Mouse (Mus musculus) left cerebral cortex, adult 11 months (tissue): Measurements from ENCODE around the gene Snd1.

Experiments used
- DNase-seq: peaks from one replicate; pipeline ENCODE4 v3.0.0; 2022; ENCODE audit warnings: low spot score

The Snd1 gene

GRCm38 (mm10) chr6:28546943-28547342 is 72.0 kb downstream of the Snd1 start:
- DNase-seq = no peak

DNA sequence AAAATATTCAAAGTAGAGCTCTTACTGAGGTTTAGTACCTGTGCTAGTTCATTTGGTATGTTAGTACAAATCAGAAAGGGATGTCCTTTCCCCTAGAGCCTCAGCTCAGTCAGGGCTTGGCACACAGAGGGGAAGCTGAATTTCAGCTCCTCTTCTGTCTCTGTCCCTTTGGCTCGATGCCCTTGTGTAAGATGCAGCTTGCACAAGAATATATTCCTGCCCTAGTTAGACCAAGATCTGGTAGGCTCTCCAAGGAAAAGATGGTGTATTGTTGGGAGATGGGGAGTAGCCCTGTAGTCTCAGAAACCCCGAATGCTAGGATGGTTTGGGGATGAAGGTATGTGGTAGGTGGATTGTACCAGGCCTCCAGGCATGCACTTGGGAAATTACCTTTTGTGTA is 74.4 kb downstream of the Snd1 start:
- no peak for DNase-seq

DNA sequence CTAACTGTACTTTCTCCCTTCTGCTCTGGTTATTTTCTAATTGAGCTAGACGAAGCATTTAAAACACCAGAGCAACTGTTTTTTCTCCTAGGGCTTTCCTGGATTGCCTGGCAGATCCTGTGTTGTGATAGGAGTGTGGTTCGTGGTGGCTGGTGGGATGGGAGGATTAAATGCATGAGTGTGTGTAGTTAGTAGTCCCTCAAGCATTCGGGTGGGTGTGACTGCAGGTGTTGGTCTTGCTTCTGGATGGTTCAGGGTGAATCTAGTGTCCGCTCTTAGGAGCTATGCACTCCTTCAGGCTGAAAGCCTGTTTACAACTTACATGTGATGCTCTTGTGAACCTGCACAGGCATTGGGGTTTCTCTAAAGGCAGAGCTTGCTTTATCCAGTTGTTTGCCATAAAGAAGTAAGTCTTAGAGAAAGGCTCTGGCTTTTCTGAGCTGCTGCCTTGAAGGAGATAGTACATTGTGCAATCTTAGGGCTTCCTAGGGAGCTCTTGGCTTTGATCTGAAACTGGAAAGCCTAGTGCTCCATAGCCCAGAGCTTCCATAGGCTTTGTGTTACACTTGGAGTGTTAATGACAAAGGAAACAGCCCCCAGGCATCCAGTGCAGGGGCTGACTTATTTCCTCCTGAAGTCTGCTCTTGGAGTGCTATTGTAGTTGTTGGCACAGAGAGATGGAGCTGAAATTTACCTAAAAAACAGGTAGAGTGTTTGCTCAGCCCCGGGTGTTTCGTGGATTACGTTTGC is 75.5 kb downstream of the Snd1 start:
- no peak for DNase-seq

GRCm38 (mm10) chr6:28554470-28554869 is 79.5 kb downstream of the Snd1 start:
- DNase-seq = peak; percentile 40

GRCm38 (mm10) chr6:28555002-28555401 is 80.1 kb downstream of the Snd1 start:
- DNase-seq = peak; percentile 28

DNA sequence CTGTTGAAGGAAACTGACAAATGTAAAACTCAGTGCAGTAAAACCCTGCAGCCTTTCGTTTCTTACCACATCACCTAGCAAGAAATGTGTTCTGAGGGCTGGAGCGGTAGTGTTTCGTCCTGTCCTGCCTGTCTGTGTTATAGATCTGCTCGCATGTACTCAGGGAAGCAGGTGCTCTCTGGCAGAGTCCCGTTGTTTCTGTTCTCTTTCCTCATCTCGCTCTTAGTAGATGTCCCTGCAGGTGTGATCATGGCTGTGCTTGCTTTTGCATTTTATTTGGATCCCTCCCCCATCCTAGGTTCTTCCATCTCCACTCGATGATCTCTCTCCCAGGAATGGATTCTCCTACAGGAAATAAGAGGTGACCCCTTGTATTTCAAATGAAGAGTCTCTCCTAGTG is 80.5 kb downstream of the Snd1 start:
- DNase-seq = no peak

- DNase-seq = no peak
Measured at GRCm38 (mm10) chr6:28557728-28558127, 82.8 kb downstream of the Snd1 start.

DNA sequence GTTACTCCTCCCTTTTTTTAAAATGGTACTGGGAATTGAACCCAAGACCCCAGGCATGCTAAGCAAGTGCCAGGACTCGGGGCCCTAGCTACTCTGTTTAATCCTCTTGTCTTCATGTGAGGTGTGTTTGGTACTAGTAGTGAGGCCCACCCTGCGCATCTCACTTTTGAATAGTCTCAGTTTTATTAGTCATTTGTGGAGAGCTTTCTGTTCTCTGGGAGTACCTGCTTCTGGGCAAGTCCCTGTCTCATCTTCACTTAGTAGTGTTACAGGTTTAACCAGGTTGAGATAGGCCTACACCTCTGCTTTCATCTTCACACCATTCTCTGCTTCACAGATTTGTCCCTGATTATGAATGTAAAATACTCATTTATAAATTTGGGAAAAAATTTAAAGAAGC is 84.5 kb downstream of the Snd1 start:
- DNase-seq = no peak

DNA sequence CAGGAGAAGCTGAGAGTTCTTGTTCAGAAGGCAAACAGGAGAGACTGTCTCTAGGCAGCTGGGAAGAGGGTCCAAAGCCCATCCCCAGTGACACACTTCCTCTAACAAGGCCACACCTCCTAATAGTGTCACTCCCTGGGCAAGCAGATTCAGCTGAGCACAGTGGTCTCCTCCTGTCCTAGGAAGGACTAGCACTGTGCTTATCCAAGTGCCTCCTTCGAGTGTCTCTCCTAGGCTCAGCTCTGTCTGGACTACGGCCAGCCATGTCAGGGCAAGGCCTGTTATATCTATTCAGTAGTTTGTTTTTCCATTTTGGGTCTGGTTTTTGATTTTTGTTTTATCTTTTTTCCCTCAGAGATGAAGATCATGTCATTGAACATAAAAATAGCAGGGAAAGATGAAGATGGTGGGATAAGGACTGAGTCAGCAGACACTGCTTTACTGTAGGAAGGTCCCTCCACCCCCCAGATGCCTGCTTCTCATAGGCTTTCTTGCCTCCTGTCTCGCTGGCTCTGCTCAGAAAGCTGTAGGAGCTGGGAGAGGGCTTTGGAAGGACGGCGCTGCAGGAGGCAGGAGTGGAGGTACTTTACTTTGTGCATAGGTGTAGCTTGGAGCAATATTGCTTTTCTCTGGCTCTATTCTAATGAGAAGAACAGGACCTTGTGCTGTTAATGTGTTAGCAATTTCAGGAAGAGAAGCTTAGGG is 86.5 kb downstream of the Snd1 start:
- DNase-seq = no peak

DNA sequence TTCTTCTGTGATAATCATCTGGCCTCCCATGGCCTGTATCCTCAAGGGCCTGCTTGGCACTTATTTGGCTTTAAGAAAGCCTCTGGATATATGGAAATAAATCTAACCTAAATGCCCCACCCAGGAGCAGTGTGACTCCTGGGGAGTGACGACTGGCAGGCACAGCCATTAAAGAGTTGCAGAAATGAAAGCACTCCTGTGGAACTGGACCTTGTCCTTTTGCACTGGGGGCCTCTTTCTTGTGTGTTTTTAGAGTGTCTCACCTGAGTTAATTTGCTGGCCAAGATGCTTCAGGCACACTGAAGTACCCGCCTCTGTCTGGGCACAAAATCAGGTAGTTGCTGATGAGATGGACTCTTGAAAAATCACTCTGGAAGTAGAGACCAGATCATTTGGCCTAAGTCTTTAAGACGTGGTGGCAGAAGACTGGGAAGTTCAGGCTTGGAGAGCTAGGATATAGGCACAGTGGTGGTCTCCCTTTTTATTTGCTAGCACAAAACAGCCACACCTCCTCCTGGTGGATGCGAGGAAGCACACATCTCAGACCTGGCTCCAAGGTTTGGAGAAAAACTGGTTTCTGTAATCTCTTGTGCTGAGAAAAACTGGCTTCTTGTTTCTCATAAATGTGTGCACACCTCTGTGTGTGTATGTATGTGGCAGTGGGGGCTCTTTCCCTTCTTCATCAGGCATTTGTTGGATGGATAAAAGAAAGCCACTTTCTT is 87.5 kb downstream of the Snd1 start:
- no peak for DNase-seq

DNA sequence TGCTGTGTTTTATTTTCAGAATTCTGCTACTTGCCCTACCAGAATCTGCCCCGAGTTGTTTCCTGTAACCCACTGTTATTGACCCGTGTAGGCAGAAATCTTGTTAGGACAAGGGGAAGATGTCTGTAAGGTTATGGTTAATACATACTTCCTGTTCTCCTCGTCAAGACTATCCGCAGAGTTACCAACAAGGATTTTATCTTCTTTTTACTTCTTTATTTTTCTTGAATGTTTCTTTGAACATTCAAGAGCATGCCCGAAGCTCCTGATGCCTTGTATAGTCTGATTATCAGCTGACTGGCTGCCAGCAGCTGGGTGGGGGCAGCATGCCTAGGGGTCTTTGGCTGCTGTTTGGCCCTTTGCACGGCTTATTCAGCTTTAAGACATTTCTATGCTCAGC is 93.0 kb downstream of the Snd1 start:
- DNase-seq = no peak

- DNase-seq = no peak
Measured at GRCm38 (mm10) chr6:28571946-28572345, 97.0 kb downstream of the Snd1 start.

- peak; percentile 28 for DNase-seq
Measured at GRCm38 (mm10) chr6:28572991-28573759, 98.2 kb downstream of the Snd1 start.

GRCm38 (mm10) chr6:28576356-28577264 is 101.7 kb downstream of the Snd1 start:
- DNase-seq = no peak

DNA sequence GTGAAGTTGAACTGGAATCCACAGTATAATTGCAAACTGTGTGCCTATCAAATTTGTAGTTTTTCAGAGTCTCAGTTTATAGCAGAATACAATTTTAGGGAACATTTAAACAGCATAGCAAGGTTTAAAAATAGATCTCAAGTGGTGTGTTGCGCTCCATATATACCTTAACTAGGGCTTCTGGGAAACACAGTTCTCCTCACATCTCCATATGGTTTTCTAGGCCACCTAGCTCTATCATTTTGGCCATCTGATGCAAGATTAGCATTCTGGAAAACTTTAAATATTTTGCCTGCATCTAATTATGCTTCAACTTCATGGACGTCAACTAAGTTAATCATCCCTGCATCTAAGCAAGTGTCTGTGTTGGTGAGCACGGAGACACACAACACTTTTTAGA is 107.9 kb downstream of the Snd1 start:
- DNase-seq = peak; percentile 22

- DNase-seq = no peak
Measured at GRCm38 (mm10) chr6:28583399-28583798, 108.5 kb downstream of the Snd1 start.

DNA sequence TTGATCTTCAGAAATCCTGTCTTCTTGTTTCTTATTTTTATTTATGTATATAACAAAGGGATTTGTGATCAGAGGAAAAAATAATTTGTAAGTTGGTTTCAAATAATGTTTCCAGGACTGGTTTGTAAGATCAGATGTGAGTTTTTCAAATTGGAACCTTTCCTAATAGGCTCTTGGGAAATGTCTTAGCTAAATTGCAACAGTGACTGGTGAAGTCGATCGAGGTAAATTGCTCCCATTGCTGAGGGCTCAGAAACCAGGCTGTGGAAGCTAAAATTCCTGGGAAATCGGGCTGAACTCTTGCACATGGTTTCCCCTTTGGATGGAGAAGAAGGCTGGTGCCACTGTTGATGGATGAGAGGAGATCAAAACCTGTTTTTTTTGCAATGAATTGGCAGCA is 111.9 kb downstream of the Snd1 start:
- DNase-seq = no peak

- no peak for DNase-seq
Measured at GRCm38 (mm10) chr6:28588494-28589171, 113.7 kb downstream of the Snd1 start.

DNA sequence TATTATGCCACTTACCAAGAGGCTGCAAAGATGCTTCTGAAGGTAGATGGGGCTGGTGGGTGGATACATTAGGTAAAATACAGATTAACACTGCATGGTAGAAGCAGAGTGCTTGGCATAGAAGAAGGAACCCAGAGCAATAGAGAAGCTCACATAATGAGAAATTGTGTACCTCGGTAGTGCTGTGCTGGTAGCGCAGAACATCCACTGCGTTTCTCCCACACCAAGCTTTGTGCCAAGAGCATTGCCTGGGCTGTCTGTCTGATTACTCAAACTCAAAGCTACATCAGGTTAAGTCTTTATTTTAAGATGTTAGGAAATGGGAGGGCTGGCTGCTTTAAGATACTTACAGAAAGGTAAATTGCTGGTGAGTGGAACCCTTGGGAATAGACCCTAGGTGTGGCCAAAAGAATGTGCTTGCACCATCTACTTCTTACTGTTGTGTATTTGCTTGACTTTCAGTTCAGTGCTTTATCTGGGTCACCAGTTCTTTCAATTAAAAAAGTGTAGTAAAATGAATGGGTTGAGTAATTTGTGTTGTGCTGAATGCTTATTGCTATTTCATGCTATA is 117.5 kb downstream of the Snd1 start:
- no peak for DNase-seq

- DNase-seq = no peak
Measured at GRCm38 (mm10) chr6:28593708-28594107, 118.8 kb downstream of the Snd1 start.
